Mouse (Mus musculus): Measurements from ENCODE around the gene Nsl1. TPM values are rescaled to one million over a fixed set of nuclear protein-coding genes. Genes with fewer than 3 reads are reported as not detected.

The Nsl1 gene
- total RNA-seq, 4 experiments from 2014 or later, result 0.29 to 1.5 (median 0.89) TPM

DNA sequence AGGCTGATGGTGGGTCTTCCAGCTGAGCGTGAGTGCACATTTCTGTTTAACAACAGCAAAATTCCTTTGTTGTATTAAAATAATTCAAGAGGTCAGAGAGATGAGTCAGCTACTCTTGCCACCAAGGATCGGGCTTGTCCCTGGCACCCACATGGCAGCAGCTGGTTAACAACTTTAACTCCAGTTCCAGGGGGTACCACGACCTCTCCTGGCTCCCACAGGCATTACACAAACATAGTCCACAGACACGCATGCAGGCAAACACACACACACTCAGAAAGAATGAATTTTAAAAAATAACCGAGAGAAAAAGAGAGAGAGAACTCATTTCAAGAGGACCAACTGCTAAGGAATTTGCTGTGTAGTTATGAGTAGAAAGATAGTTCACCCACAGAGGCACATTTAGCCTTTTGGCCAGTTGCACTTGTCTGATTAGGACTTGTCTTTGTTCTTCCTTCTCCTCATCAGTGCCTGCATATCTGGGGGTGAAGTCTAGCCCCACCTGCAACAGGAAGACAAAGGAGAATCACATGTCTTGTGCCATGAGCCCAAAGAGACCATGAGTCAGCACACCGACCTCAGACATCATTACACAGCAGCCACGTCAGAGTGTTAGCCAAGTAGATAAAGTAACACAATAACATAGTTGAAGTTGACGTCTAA is 7.8 kb upstream of the Nsl1 start:
- DNase-seq (ENCODE audit: low spot score in 2 of 2), result no peak

DNA sequence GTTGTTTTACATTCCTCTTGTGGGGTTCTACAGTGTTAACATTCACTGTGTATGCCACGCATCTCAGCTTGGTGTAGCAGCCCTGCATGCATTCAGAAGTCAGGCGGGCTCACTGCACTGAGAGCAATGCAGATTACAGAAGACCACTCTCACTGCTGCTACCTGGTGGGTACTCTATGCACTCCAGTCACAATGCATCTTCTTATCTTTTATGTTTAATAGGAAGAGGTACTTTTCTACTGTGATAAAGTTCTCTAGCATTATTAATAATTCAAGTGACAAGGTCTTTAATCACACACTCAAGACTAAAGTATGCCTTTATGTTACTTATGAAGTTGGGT is 7.3 kb upstream of the Nsl1 start:
- no peak for DNase-seq (ENCODE audit: low spot score in 2 of 2)

DNA sequence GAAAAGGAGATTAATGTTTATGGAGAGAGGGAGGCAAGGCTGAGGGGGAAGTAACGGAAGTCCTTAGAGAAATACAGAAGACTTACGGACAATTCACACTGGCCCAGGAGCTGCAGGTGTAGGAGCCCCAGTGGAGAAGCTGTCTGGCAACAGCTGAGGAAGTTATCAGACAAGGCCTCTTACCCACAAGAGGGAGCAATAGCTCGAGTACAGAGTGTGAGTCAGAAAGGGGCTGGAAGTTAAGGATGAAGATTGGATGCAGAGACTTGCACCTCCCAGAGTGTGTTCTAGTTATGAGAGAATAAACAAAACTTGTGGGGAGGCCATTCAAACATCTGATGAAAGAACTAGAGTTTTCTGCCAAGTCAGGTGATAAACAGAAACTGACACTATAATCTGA is 5.4 kb upstream of the Nsl1 start:
- no peak for DNase-seq (ENCODE audit: low spot score in 2 of 2)

DNA sequence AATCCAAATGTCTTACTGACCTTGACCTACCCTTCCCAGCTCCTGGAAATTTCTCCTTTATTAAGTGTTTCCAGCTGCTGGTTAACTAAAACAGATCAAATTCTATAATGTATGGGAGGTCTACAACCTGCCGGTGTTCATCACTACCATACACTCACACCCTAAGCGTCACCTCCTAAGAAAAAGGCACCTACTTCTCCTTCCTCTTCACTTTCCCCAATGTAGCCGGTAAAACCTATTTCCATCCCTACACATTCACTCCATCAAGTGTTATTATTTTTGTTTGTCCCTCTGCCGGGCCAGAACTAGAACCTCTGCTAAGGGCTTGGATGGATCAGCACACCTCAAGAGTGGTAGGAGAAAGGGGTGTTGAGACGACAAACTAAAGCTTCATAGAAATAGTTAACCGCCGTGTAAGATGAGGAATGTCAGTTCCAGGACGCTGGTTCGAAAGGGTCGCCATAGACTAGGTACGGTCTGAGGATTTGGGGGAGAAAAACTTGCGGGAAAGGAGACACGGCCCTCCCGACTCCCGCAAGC is 501 bp upstream of the Nsl1 start:
- DNase-seq (ENCODE audit: low spot score in 2 of 2), result no peak

DNA sequence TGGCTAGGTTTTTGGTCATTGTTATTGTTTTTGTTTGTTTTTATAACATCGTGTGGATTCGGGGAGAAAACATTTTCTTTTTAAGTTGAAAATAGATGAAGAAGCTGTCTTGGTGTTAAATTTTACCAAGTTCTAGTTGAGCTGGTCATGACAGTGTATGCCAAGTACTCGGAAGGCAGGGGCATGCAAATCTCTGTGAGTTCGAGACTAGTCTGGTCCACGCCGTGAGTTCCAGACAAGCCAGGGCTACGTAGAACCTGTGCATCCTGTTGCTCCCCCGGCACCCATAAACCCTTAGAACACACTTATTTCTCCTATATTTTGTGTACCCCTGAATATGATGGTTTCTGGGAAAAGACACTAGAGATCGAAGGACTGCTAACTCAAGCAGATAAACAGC is 888 bp downstream of the Nsl1 start:
- no peak for DNase-seq (ENCODE audit: low spot score in 2 of 2)

DNA sequence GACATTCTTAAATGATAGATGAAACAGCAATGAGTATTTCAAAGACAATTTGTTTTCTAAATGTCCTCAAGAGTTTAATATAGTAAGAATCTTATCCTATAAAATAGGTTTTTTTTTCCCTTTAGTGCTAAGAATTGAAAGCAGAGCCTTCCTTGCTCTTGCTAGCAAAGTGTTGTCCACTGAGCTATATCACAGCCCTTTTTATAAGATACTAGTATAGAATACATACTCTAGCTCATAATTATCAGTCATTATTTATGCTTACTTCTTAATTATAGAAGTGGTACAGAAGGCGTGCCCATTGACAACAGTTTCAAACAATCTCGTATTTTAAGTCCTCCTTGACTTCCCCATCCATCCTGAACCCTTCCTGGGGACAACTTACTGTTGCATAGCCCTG is 1.7 kb downstream of the Nsl1 start:
- DNase-seq (ENCODE audit: low spot score in 2 of 2), result no peak

DNA sequence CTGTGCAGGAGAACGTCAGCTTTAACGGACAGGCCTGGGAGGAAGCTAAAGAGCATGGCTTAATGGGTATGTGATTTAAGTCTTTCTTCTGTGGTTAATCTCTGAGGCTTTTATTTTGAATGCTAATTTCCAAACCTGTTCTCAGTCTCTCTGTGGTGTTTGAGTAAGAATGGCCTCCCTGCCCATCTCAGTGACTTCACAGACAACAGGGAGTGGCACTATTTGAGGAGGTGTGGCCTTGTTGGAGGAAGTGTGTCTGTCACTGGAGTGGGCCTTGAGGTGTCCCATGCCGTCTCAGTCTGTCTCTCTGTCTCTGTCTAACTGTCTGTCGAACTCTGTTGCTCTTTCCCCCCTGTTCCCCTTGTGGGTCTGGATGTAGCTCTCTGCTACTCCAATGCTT is 2.4 kb downstream of the Nsl1 start:
- DNase-seq (ENCODE audit: low spot score in 2 of 2), result no peak

DNA sequence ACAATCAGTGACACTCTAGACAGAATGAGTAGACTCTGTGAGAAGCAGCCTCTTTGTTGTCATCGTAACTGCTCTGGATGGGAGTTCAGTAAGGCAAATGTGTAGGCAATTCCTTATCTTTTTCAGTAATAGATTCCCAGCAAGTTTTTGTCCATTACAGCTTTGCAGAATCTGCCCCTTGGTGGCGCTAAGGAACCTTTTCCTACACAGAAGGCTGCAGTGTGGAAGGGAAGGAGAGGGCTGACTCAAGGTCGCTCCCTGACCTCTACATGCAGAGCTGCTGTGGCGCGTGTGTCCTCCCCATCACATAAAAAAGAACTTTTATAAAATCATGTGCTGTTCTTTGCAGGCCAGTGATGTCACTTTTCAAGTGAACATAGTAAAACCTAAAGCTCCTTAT is 5.6 kb downstream of the Nsl1 start:
- no peak for DNase-seq (ENCODE audit: low spot score in 2 of 2)

DNA sequence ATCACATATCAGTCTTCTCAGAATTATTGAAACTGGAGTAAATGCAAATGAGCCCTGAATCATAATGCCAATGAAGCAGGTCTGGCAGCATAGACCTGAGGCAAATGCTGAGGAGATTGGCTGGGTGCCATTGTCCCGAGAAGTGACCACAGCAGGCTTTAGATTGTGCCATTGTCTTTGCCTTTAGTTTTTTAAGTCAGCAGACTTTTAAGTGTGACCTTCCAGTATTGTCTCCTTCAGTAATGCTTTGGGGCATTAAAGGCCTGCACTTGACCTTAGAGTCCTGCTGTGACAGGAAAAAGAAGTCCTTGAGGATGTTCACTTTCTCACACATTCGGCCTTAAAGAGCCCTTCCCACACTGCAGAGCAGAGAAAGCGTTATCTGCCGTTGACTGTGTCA is 7.4 kb downstream of the Nsl1 start:
- DNase-seq (ENCODE audit: low spot score in 2 of 2), result no peak

DNA sequence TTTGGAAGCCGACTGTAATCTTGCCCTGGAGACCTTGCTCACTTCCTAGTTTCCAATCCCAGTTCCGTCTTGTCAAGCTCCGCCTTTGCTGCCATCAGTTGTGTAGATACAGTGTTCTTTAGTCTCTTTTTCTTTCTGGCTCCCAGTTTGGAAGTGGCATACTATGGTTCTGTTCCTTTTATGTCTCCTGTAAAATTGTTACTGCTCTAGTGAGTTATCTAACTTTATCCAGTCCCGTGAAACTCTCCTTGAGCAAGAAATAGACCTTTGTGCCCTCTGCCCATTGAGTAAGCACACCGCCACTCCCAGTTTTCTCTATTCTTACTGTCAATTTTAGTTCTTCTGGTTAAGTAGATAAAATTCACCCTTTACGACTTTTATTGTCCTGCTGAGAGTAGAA is 8.8 kb downstream of the Nsl1 start:
- no peak for DNase-seq (ENCODE audit: low spot score in 2 of 2)

DNA sequence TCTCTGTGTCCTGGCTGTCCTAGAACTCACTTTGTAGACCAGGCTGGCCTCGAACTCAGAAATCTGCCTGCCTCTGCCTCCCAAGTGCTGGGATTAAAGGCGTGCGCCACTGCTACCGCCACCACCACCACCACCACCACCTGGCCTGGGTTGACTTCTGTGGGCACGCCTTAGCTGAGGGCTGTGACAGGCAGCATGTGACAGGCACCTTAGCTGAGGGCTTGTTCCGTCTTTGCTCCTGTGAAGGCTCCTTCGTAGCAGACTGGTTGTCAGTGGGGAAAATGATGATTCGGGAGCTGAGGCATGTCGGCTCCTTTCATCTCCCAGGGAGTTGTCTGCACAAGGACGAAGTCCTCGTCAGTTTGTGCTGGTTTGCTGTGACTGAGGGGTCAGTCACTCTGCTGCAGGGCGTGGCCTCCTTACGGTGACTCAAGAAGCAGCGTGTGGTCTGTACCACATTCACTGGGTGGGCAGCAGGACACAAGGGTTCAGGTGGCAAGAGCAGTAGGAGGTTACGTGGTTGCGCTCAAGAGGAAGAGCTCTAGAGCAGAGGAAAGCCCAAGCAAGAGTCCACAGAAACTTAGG is 9.6 kb downstream of the Nsl1 start:
- DNase-seq (ENCODE audit: low spot score in 2 of 2), result no peak

DNA sequence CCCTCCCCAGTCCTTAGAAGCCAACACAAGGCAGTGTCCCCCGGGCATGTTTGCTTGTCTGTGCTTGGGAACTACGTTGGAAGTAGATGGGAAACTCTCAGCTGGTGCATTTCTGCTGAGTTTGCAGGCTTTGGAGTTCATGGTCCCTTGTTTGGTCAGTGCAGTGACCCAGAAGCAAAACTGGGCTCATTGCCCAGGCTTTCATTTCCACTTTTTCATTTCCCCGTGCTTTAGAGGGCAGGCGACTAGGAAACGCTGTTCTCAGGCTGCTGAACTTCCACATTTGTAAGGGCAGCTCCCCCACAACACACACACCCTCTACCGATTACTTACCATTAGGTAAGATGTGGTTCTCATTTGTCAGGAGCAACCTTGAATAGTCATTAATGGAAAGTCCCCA is 10.2 kb downstream of the Nsl1 start:
- DNase-seq (ENCODE audit: low spot score in 2 of 2), result peak in 1 of 2 experiments; percentile 18

DNA sequence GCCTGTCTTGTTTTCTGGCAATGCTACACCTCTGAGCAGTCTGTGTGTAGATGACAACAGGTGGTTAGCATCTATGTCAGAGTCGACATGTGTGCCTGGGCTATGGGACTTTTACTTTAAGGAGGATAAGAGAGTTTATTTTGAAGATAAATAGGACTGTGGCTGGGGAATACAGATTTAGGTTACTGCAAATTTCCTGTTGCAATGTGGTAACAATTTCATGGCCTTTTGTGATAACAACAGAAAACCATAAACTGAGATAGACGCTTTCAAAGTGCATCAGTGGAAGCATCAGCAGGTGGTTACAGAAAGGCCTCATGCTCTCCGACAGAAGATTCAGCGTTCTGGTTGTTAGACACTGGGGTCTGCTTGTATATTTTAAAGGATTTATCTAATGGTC is 10.7 kb downstream of the Nsl1 start:
- DNase-seq (ENCODE audit: low spot score in 2 of 2), result no peak

DNA sequence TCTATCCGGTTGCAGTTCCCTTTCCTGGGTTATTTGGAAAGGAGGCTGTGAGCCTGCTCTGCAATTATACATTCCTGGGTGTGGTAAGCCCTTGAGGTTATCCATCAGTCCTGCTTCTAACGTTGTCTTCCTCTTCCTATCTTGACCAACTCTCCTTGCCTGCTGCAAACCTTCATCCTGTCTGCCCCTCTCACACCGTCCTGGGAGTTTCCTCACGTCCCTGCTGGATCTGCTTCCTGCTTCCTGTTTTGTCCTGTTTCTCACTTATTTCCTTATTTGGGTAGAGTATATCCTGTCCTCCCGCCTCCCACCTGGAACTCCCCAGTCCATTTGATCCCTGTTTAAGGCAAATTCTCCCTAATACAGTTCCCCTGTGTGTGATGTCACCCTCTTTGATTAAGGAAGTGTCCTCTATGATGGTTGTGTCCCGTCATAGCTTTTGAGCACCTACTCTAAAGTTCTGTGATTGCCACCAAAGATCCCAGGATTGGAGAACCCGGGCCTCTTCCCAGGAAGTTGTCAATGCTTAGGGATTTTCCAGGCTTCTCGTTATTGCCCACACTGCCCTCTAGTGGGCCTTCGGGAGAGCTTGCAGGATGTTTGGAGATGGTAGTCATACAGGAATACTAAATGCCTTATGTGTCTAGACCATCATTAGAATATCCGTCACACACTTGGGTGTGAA is 12.5 kb downstream of the Nsl1 start:
- DNase-seq (ENCODE audit: low spot score in 2 of 2), result peak in 1 of 2 experiments; percentile 63

DNA sequence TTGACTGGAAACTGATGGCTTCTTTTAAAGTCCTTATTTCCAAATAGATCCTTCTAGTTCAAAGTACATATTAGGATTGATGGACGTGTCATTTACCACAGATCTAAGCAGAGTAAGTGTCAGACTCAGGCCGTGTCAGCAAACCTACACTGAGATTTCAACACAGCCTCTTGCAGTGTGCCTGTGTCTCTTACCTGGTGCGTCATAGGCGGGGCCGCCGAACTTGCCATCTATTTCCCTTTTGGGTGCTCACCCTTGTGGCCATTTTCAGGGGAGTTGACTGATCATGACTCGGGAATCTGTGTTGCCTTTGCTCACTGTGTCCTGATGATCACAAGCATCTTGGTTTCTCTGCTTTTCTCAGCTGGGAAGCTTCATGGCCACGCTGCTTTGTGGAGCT is 20.4 kb downstream of the Nsl1 start:
- no peak for DNase-seq (ENCODE audit: low spot score in 2 of 2)

DNA sequence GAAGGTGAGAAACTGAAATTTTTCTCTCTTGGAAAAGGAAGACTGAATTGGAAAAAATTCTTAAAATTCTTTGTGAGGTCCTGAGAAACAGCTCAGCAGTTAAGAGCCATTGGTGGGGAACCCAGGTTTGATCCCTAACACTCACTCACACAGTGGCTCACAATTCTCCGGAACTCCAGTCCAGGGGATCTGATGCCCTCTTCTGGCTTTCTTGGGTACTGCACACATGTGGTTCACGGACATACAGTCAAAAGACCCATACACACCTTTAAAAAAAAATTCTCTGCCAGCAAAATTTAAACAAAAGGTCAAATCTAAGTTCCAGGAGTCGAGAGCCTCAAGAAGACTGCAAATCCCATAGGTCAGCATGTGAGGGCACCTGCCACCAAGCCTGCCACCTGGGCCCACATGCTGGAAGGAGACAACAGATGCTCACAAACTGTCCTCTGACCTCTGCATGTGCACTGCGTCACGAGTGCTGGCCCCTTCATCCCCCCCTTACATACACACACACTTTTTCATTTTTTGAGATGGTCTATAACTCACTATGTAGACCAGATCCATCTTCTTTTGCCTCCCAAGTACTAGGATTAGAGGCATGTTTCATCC is 22.2 kb downstream of the Nsl1 start:
- peak in 1 of 2 experiments; percentile 21 for DNase-seq (ENCODE audit: low spot score in 2 of 2)

DNA sequence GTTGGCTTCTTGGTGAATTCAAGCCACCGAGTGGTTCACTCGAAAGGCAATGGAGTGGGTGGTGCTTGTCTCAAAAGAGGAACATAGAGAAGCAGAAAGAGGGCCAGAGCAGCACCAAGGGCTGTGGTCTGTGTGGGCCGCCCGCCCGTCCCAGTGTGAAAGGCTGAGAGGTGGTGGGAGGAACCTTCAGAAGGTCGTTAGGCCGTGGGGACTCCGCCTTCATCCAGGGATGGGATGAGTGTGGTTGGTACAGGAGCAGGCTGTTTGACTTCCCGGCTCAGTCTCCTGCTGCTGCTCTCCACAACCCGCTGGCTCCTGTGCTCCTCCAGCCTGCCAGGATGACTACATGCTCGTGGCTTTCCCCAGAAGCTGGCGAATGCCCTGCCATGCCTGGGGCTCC is 22.8 kb downstream of the Nsl1 start:
- no peak for DNase-seq (ENCODE audit: low spot score in 2 of 2)

DNA sequence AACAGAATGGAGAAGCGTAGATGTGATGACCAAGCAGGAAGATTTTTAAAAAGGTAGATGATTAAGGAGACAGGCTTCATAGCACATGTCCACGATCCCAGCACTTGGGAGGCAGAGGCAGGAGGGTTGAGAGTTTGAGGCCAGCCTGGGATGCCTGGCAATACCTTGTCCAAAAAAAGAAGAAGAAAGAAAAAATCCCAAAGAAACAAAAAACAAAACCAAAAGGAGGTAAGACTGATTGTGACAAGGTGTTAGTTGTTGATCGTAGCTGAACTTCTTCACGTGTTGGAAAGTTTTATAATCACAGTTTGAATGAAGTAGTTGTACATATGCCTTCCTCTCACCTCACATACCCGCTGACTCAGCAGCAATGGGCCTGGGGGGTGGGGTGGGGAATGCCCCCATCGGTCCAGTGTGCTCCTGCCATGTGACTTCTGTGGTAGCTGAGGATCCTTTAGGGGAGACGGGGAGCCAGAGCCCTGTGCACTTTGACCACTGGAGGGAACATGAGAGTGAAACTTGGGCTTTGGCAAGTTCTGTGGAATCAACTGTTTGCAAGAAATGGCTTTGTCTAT is 23.6 kb downstream of the Nsl1 start:
- DNase-seq (ENCODE audit: low spot score in 2 of 2), result no peak

DNA sequence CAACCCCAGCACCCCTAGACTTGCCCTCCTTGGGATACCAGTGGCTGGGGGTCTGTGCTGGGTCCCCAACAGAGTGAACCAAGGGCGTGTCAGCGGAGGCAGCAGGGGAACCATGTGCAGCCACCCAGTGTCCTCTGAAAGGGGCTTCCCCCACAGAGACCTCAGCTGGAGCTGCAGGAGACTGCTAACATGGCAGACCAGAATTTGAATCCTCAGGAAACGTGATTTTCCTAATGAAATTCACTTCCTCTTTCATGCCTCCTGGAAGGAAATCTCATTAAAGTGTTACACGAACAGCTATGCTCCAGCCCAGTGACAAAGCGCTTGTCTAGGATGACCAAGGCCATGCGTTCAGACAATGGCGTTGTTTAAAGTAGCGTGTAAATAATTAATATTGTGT is 24.1 kb downstream of the Nsl1 start:
- no peak for DNase-seq (ENCODE audit: low spot score in 2 of 2)

DNA sequence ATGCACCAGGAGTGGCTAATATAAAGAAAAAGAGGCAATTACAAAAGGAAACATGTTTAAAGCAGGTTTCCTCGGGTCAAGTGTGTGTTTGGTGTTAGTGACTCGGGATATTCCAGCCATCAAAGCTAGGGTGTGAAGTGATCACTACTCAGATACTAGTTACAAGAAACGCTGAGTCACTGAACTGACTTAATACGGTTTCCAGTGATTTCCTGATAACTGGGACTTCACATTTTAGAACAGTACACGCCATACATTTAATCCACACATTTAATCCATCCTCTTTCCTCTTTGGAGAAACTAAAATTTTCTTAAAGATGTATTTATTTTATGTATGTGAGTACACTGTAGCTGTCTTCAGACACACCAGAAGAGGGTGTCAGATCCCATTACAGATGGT is 25.1 kb downstream of the Nsl1 start:
- DNase-seq (ENCODE audit: low spot score in 2 of 2), result no peak

DNA sequence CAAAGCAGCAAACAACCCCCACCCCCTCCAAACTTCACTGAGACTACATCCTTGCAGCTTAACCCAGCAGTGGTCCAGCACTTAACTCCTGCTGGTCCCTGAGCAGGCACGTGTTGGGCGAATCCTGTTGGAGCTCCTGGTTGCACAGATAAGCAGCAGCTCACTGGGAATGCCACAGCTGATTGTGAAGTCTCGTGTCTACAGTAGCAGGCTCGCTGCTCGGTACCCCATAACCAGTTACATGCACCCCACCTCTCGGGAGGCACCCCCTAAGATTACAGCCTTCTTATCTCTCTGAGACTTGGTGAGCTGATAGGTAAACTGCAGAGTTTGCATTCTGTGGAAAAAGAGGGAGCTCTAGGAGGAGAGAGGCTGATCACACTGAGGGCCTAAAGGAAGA is 26.5 kb downstream of the Nsl1 start:
- no peak for DNase-seq (ENCODE audit: low spot score in 2 of 2)

DNA sequence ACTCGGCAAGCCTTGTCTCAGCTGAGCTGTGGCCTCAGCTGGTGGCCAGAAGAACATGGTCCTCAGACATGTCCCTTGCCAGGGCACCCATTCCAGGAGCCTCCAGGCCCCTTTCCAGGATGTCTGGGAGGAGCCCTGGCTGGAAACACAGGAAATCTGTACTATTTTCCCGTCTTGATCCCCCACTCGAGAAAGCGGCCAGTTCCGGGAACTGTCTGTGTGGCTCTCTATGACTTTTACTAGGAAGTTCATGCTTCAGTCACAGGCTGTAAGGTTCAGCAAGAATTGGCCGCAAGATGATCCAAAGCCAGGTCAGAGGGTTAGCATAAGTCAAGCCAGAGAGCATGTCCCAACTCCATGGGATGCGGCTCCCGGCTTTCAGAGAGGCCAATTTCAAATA is 29.2 kb downstream of the Nsl1 start:
- DNase-seq (ENCODE audit: low spot score in 2 of 2), result no peak

All from layer of hippocampus, adult 8-10 months (tissue).